Mouse (Mus musculus): ENCODE measurements around the gene Foxa2.

Gene Foxa2

GRCm38 (mm10) chr2:148038366-148039310 is 8.1 kb downstream of the Foxa2 start:
- no peak for DNase-seq

- no peak for DNase-seq
Observed at GRCm38 (mm10) chr2:148036611-148037160, 10.1 kb downstream of the Foxa2 start.

GRCm38 (mm10) chr2:148030991-148031675 is 15.6 kb downstream of the Foxa2 start:
- no peak for DNase-seq

GRCm38 (mm10) chr2:148030613-148030935 is 16.2 kb downstream of the Foxa2 start:
- DNase-seq, result no peak

GRCm38 (mm10) chr2:148029751-148030612 is 16.8 kb downstream of the Foxa2 start:
- no peak for DNase-seq

- no peak for DNase-seq
Observed at GRCm38 (mm10) chr2:148029050-148029608, 17.6 kb downstream of the Foxa2 start.

- DNase-seq, result no peak
Observed at GRCm38 (mm10) chr2:148026366-148026765, 20.4 kb downstream of the Foxa2 start.

- no peak for DNase-seq
Observed at GRCm38 (mm10) chr2:148025481-148025880, 21.3 kb downstream of the Foxa2 start.

- no peak for DNase-seq
Observed at GRCm38 (mm10) chr2:148024268-148024935, 22.4 kb downstream of the Foxa2 start.

GRCm38 (mm10) chr2:148023340-148023806 is 23.4 kb downstream of the Foxa2 start:
- no peak for DNase-seq

GRCm38 (mm10) chr2:148021919-148022570 is 24.7 kb downstream of the Foxa2 start:
- DNase-seq, result no peak

GRCm38 (mm10) chr2:148021016-148021415 is 25.8 kb downstream of the Foxa2 start:
- no peak for DNase-seq

GRCm38 (mm10) chr2:148020125-148020524 is 26.6 kb downstream of the Foxa2 start:
- no peak for DNase-seq

GRCm38 (mm10) chr2:148017782-148018690 is 28.7 kb downstream of the Foxa2 start:
- no peak for DNase-seq

GRCm38 (mm10) chr2:148013382-148013781 is 33.4 kb downstream of the Foxa2 start:
- no peak for DNase-seq

GRCm38 (mm10) chr2:148009049-148009448 is 37.7 kb downstream of the Foxa2 start:
- no peak for DNase-seq

- DNase-seq, result no peak
Observed at GRCm38 (mm10) chr2:148004554-148005521, 41.9 kb downstream of the Foxa2 start.

GRCm38 (mm10) chr2:148003511-148003910 is 43.3 kb downstream of the Foxa2 start:
- no peak for DNase-seq
